Mouse (Mus musculus) hindbrain, postnatal 0 days (tissue): ENCODE data around the gene Gstp1. TPM values are rescaled to one million over a fixed set of nuclear protein-coding genes. Genes with fewer than 3 reads are reported as not detected.

Experiments
- ATAC-seq: fragments of 200-750 bp; cut with Nextera tagmentation; 2 replicates; pipeline ENCODE4 v1.8.0; 2017; ENCODE audit warnings: mild to moderate bottlenecking, moderate TSS enrichment, moderate library complexity
- DNase-seq: peaks from one replicate; pipeline ENCODE4 v3.0.0-alpha.2; 2015; ENCODE audit warnings: low spot score
- H3K27ac ChIP-seq: fragments of 300-500 bp; sonication (generic); 2 replicates; pipeline ENCODE4 v1.5.1; 2014; ENCODE audit warnings: mild to moderate bottlenecking
- H3K27me3 ChIP-seq: fragments of 300-500 bp; sonication (generic); 2 replicates; pipeline ENCODE4 v1.6.1; 2014; ENCODE audit warnings: low read length, mixed read lengths; ENCODE audit not compliant: insufficient read depth
- H3K36me3 ChIP-seq: fragments of 300-500 bp; sonication (generic); 2 replicates; pipeline ENCODE4 v1.6.1; 2014; ENCODE audit warnings: low read length, mixed read lengths; ENCODE audit not compliant: insufficient read depth
- H3K4me1 ChIP-seq: fragments of 300-500 bp; sonication (generic); 2 replicates; pipeline ENCODE4 v1.6.1; 2014; ENCODE audit warnings: antibody characterized with exemption, low read length, mixed read lengths; ENCODE audit not compliant: insufficient read depth
- H3K4me2 ChIP-seq: fragments of 300-500 bp; sonication (generic); 2 replicates; pipeline ENCODE4 v1.6.1; 2014; ENCODE audit warnings: low read depth, mild to moderate bottlenecking, low read length, moderate library complexity, mixed read lengths
- H3K4me3 ChIP-seq: fragments of 300-500 bp; sonication (generic); 2 replicates; pipeline ENCODE4 v1.5.1; 2014; ENCODE audit warnings: low read length
- H3K9ac ChIP-seq: fragments of 300-500 bp; sonication (generic); replicated peaks from 2 replicates; pipeline ENCODE4 v1.6.1; 2014; ENCODE audit warnings: mild to moderate bottlenecking, low read length, moderate library complexity, mixed read lengths
- H3K9me3 ChIP-seq: fragments of 300-500 bp; sonication (generic); 2 replicates; pipeline ENCODE4 v1.6.1; 2016; ENCODE audit warnings: low read length, mixed read lengths
- CTCF ChIP-seq: IDR thresholded peaks from 2 replicates; pipeline ENCODE4 v1.5.1; 2016; ENCODE audit warnings: antibody characterized with exemption, control low read depth, low read depth
- WGBS: fragments of 180-500 bp; shearing (Covaris S2); extraction: QIAGEN DNeasy Blood & Tissue Kit; methylation state at CpG from one replicate; pipeline ENCODE4 v1.1.7; 2014; 5-methylcytosine and 5-hydroxymethylcytosine counted together
- polyA plus RNA-seq: library from polyadenylated mRNA; unstranded; fragments of >200 nt; fragmentation: Nextera tagmentation; extraction: Ambion mirVana; gene quantifications from 2 replicates; pipeline ENCODE4 v1.2.1, GENCODE M21; 2015
- total RNA-seq: library from RNA; depleted of rRNA; stranded (reverse); fragments of >200 nt; gene quantifications from 2 replicates; pipeline ENCODE4 v1.2.3, GENCODE M21; 2014

Gene Gstp1
- total and polyA plus RNA-seq, 2 experiments from 2014 or later, result 317 to 599 TPM

- Histone ChIP-seq H3K27me3 (no peaks in the 10 kb centered on the region), H3K4me3 (no peak overlapping the region), H3K27ac (no peak overlapping the region), H3K4me2 (no peak overlapping the region), H3K9ac (no peak overlapping the region), H3K4me1 (peaks cover 6% of the 10 kb centered on the region), H3K36me3 (peaks cover 40% of the 10 kb centered on the region), H3K9me3 (no peaks in the 10 kb centered on the region)
- no peak for ATAC-seq
- no peak for TF ChIP-seq CTCF
- WGBS, result 94% methylated on average over 5 of the region's 5 CpGs
- DNase-seq, result no peak
These were observed 26.7 kb downstream of the Gstp1 start for GRCm38 (mm10) chr19:4011086-4011485.

- no peak overlapping the region for H3K4me2 ChIP-seq
- no peaks in the 10 kb centered on the region for H3K9me3 ChIP-seq
- 97% methylated on average over 8 of the region's 8 CpGs for WGBS
- H3K4me1 ChIP-seq, result peaks cover 7% of the 10 kb centered on the region; the same call in 1 of the 2 replicates
- no peaks in the 10 kb centered on the region for H3K27me3 ChIP-seq
- no peak overlapping the region for H3K9ac ChIP-seq
- no peak for TF ChIP-seq CTCF
- no peak overlapping the region for H3K27ac ChIP-seq
- DNase-seq (no peak), ATAC-seq (no peak)
- H3K4me3 ChIP-seq, result no peak overlapping the region
- H3K36me3 ChIP-seq, result peaks cover 44% of the 10 kb centered on the region
These were observed 31.8 kb downstream of the Gstp1 start for GRCm38 (mm10) chr19:4005971-4006370.

- no peak overlapping the region for H3K4me3 ChIP-seq
- no peaks in the 10 kb centered on the region for H3K27me3 ChIP-seq
- no peak overlapping the region for H3K4me2 ChIP-seq
- H3K27ac ChIP-seq, result no peak overlapping the region
- H3K4me1 ChIP-seq, result peaks cover 9% of the 10 kb centered on the region; the same call in 1 of the 2 replicates
- peaks cover 43% of the 10 kb centered on the region for H3K36me3 ChIP-seq
- WGBS, result 87% methylated on average over 9 of the region's 9 CpGs
- no peaks in the 10 kb centered on the region for H3K9me3 ChIP-seq
- ATAC-seq (no peak), DNase-seq (no peak)
- TF ChIP-seq CTCF, result no peak
- no peak overlapping the region for H3K9ac ChIP-seq
These were observed 32.7 kb downstream of the Gstp1 start for GRCm38 (mm10) chr19:4005091-4005490.

GRCm38 (mm10) chr19:4004331-4004730, 33.5 kb downstream of the Gstp1 start:
- 82% methylated on average over 15 of the region's 15 CpGs for WGBS
- Histone ChIP-seq H3K4me3 (no peak overlapping the region), H3K4me1 (peaks cover 12% of the 10 kb centered on the region; the same call in 1 of the 2 replicates), H3K36me3 (peaks cover 36% of the 10 kb centered on the region), H3K9ac (no peak overlapping the region), H3K27ac (no peak overlapping the region), H3K4me2 (no peak overlapping the region), H3K27me3 (no peaks in the 10 kb centered on the region), H3K9me3 (no peaks in the 10 kb centered on the region)
- TF ChIP-seq CTCF, result no peak
- ATAC-seq (no peak), DNase-seq (no peak)

GRCm38 (mm10) chr19:4003641-4004040, 34.1 kb downstream of the Gstp1 start:
- WGBS, result 81% methylated on average over 12 of the region's 12 CpGs
- TF ChIP-seq CTCF, result no peak
- DNase-seq, result no peak

GRCm38 (mm10) chr19:4003112-4003511, 34.7 kb downstream of the Gstp1 start, which contains the start of gene Doc2g:
Gene Doc2g (plus strand): TSS chr19:4003313.
- peaks cover 24% of the 10 kb centered on the region; the same call in 1 of the 2 replicates for H3K36me3 ChIP-seq
- no peak for TF ChIP-seq CTCF
- no peak within 1 kb of the TSS for H3K27ac ChIP-seq

More at GRCm38 (mm10) chr19:4003641-4004040, 34.1 kb downstream of the Gstp1 start:
- Histone ChIP-seq H3K9ac (no peak overlapping the region), H3K36me3 (peaks cover 29% of the 10 kb centered on the region), H3K27ac (no peak overlapping the region), H3K27me3 (no peaks in the 10 kb centered on the region), H3K4me2 (no peak overlapping the region), H3K4me3 (no peak overlapping the region), H3K4me1 (peaks cover 12% of the 10 kb centered on the region; the same call in 1 of the 2 replicates), H3K9me3 (no peaks in the 10 kb centered on the region)
- no peak for ATAC-seq

GRCm38 (mm10) chr19:4001752-4002151, 36.0 kb downstream of the Gstp1 start:
- DNase-seq, result no peak
- H3K9ac ChIP-seq, result no peak overlapping the region
- no peaks in the 10 kb centered on the region for H3K27me3 ChIP-seq
- H3K4me2 ChIP-seq, result no peak overlapping the region
- no peak overlapping the region for H3K4me3 ChIP-seq
- peaks cover 12% of the 10 kb centered on the region; the same call in 1 of the 2 replicates for H3K4me1 ChIP-seq
- peaks cover 10% of the 10 kb centered on the region; the same call in 1 of the 2 replicates for H3K36me3 ChIP-seq
- 88% methylated on average over 5 of the region's 5 CpGs for WGBS
- no peak for TF ChIP-seq CTCF
- no peak for ATAC-seq
- H3K9me3 ChIP-seq, result no peaks in the 10 kb centered on the region
- no peak overlapping the region for H3K27ac ChIP-seq

More at GRCm38 (mm10) chr19:4003112-4003511, 34.7 kb downstream of the Gstp1 start, which contains the start of gene Doc2g:
- H3K4me3 ChIP-seq, result no peak within 1 kb of the TSS
- H3K9ac ChIP-seq, result no peak within 1 kb of the TSS
- H3K9me3 ChIP-seq, result no peaks in the 10 kb centered on the region
- no peak for ATAC-seq
- no peaks in the 10 kb centered on the region for H3K27me3 ChIP-seq
- H3K4me2 ChIP-seq, result no peak within 1 kb of the TSS
- WGBS, result 91% methylated on average over 1 of the region's 1 CpGs
- no peak for DNase-seq
- peaks cover 12% of the 10 kb centered on the region; the same call in 1 of the 2 replicates for H3K4me1 ChIP-seq
